Mouse (Mus musculus): ENCODE measurements around the gene Gm17416. TPM values are rescaled to one million over a fixed set of nuclear protein-coding genes. Genes with fewer than 3 reads are reported as not detected.

Gene Gm17416
- polyA plus RNA-seq, 1 experiment from 2014 or later = not detected

- H3K9me3 ChIP-seq (ENCODE audit: low read depth, low read length) = no peaks in the 10 kb centered on the region
- H3K27me3 ChIP-seq (ENCODE audit: insufficient read depth, low read length) = no peaks in the 10 kb centered on the region
- TF ChIP-seq CTCF (IDR thresholded peaks at IDR 0.05; ENCODE audit: low read depth) = peak; percentile 79
- peak overlapping the region; percentile 43 for H3K4me2 ChIP-seq
- DNase-seq (peak; percentile 89), ATAC-seq (ENCODE audit: insufficient read depth) (no peak)
- H3K27ac ChIP-seq (ENCODE audit: low read depth) = no peak overlapping the region
- no peaks in the 10 kb centered on the region for H3K36me3 ChIP-seq (ENCODE audit: insufficient read depth)
- H3K9ac ChIP-seq = no peak overlapping the region
- no peaks in the 10 kb centered on the region for H3K4me1 ChIP-seq (ENCODE audit: insufficient read depth)
- H3K4me3 ChIP-seq (ENCODE audit: low read depth, low read length) = no peak overlapping the region
- WGBS = 10% methylated on average over 16 of the region's 16 CpGs
Observed at GRCm38 (mm10) chr2:152553774-152554423, 15.2 kb upstream of the Gm17416 start.

- DNase-seq (no peak), ATAC-seq (ENCODE audit: insufficient read depth) (no peak)
- 77% methylated on average over 7 of the region's 7 CpGs for WGBS
- Histone ChIP-seq H3K4me1 (ENCODE audit: insufficient read depth) (no peaks in the 10 kb centered on the region), H3K27me3 (ENCODE audit: insufficient read depth, low read length) (no peaks in the 10 kb centered on the region), H3K27ac (ENCODE audit: low read depth) (no peak overlapping the region), H3K4me3 (ENCODE audit: low read depth, low read length) (no peak overlapping the region), H3K9me3 (ENCODE audit: low read depth, low read length) (no peaks in the 10 kb centered on the region), H3K9ac (no peak overlapping the region), H3K36me3 (ENCODE audit: insufficient read depth) (no peaks in the 10 kb centered on the region), H3K4me2 (no peak overlapping the region)
- TF ChIP-seq CTCF (IDR thresholded peaks at IDR 0.05; ENCODE audit: low read depth) = no peak
Observed at GRCm38 (mm10) chr2:152556655-152557054, 12.5 kb upstream of the Gm17416 start.

- TF ChIP-seq CTCF (IDR thresholded peaks at IDR 0.05; ENCODE audit: low read depth) = no peak
- H3K27ac ChIP-seq (ENCODE audit: low read depth) = no peak overlapping the region
Observed at GRCm38 (mm10) chr2:152569881-152570280, 743 bp downstream of the Gm17416 start.

GRCm38 (mm10) chr2:152570313-152570712 lies 1.2 kb downstream of the Gm17416 start:
- Histone ChIP-seq H3K4me3 (ENCODE audit: low read depth, low read length) (no peak overlapping the region), H3K9me3 (ENCODE audit: low read depth, low read length) (no peaks in the 10 kb centered on the region), H3K4me2 (no peak overlapping the region), H3K27ac (ENCODE audit: low read depth) (no peak overlapping the region), H3K4me1 (ENCODE audit: insufficient read depth) (no peaks in the 10 kb centered on the region), H3K36me3 (ENCODE audit: insufficient read depth) (no peaks in the 10 kb centered on the region), H3K9ac (no peak overlapping the region), H3K27me3 (ENCODE audit: insufficient read depth, low read length) (no peaks in the 10 kb centered on the region)
- no peak for TF ChIP-seq CTCF (IDR thresholded peaks at IDR 0.05; ENCODE audit: low read depth)
- no peak for DNase-seq
- 58% methylated on average over 6 of the region's 6 CpGs for WGBS
- ATAC-seq (ENCODE audit: insufficient read depth) = no peak

More at GRCm38 (mm10) chr2:152569881-152570280, 743 bp downstream of the Gm17416 start:
- no peak overlapping the region for H3K4me2 ChIP-seq
- WGBS = 68% methylated on average over 4 of the region's 4 CpGs
- no peak for DNase-seq
- H3K27me3 ChIP-seq (ENCODE audit: insufficient read depth, low read length) = no peaks in the 10 kb centered on the region
- no peaks in the 10 kb centered on the region for H3K9me3 ChIP-seq (ENCODE audit: low read depth, low read length)
- H3K4me1 ChIP-seq (ENCODE audit: insufficient read depth) = no peaks in the 10 kb centered on the region
- H3K4me3 ChIP-seq (ENCODE audit: low read depth, low read length) = no peak overlapping the region
- H3K36me3 ChIP-seq (ENCODE audit: insufficient read depth) = no peaks in the 10 kb centered on the region
- H3K9ac ChIP-seq = no peak overlapping the region
- no peak for ATAC-seq (ENCODE audit: insufficient read depth)

DNA sequence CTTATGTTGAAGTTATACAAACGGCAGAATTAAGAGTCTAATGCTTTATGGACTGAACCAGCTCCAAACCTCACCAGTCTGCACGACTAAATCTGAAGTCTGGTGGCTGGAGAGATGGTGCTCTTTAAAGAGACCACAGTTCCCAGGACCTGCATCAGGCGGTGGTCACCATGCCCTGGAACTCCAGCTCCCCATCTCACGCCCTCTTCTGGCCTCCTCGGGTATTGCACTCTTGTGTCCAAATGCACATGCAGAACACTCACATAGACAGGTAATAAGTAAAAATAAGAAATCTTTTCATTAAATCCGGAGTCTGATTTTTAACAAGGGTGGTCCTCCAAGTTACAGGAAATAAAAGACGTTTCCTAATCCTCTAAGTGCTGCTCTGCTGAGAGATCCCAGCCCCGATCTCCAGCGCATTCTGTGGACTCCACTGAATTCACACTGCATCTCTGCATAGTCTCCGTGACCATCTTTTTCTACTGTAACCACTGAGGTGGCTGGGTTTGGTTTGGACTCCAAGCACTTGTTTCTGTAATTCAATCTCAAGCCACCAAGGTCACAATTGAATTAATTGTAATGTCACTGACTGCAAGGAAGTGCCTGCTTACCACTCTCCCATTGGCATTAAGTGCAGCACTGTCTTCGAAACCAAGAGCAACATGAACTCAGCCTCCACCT lies 3.1 kb downstream of the Gm17416 start, which contains the start of gene Defb21:
Gene Defb21 (plus strand): TSS at position 631 of the 681 bp plus-strand sequence.
- no peaks in the 10 kb centered on the region for H3K4me1 ChIP-seq (ENCODE audit: insufficient read depth)
- no peak for ATAC-seq (ENCODE audit: insufficient read depth)
- no peaks in the 10 kb centered on the region for H3K27me3 ChIP-seq (ENCODE audit: insufficient read depth, low read length)
- WGBS = 60% methylated on average over 11 of the region's 11 CpGs
- no peaks in the 10 kb centered on the region for H3K9me3 ChIP-seq (ENCODE audit: low read depth, low read length)
- H3K4me3 ChIP-seq (ENCODE audit: low read depth, low read length) = no peak within 1 kb of the TSS
- H3K27ac ChIP-seq (ENCODE audit: low read depth) = no peak within 1 kb of the TSS
- no peak within 1 kb of the TSS for H3K9ac ChIP-seq
- peak; percentile 13 for DNase-seq
- H3K4me2 ChIP-seq = no peak within 1 kb of the TSS
- H3K36me3 ChIP-seq (ENCODE audit: insufficient read depth) = no peaks in the 10 kb centered on the region
- peak; percentile 50 for TF ChIP-seq CTCF (IDR thresholded peaks at IDR 0.05; ENCODE audit: low read depth)

DNA sequence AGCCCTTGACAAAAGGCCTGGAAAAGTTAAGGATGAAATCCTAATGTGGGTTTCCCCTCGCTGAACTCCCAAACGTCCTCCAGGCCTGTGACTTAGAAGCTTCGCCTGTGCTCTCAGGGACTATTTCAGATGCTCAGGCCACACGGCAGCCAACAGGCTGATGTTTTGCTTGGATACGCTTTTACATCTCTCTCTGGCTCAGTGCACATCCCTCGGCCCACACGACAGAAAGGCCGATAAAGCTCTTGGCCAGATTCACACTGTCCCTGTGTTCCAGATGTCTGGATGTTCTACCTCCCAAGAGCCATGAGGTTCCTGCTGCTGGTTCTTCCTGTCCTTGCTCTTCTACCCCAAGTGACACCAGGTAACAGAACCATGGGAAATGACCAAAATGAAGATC lies 4.3 kb downstream of the Gm17416 start:
- no peaks in the 10 kb centered on the region for H3K4me1 ChIP-seq (ENCODE audit: insufficient read depth)
- DNase-seq (no peak), ATAC-seq (ENCODE audit: insufficient read depth) (no peak)
- H3K4me2 ChIP-seq = no peak overlapping the region
- no peak overlapping the region for H3K4me3 ChIP-seq (ENCODE audit: low read depth, low read length)
- H3K36me3 ChIP-seq (ENCODE audit: insufficient read depth) = no peaks in the 10 kb centered on the region
- no peak for TF ChIP-seq CTCF (IDR thresholded peaks at IDR 0.05; ENCODE audit: low read depth)
- no peaks in the 10 kb centered on the region for H3K9me3 ChIP-seq (ENCODE audit: low read depth, low read length)
- H3K27me3 ChIP-seq (ENCODE audit: insufficient read depth, low read length) = no peaks in the 10 kb centered on the region
- 85% methylated on average over 8 of the region's 8 CpGs for WGBS
- no peak overlapping the region for H3K9ac ChIP-seq
- H3K27ac ChIP-seq (ENCODE audit: low read depth) = no peak overlapping the region

DNA sequence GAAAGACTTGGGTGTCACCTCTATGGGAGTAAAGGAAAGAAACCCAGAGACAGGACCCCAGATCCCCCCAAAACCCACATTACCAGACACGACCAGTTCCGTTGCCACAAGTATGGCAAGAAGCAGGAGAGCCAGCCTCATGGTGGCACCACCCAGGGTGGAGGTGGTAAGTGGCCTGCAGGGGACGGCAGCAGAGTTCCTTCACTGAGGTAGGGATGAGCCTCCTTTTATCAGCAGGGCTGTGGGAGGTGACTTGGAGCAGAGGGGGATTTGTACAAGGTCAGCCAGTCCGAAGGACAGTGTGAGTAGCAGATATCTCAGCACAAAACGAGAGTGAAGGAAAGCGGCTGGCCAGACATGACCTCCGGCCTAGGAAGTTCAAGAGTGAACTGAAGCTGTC lies 11.0 kb downstream of the Gm17416 start, which contains the start of gene Defb19:
Gene Defb19 (minus strand): TSS at position 206 of the 400 bp plus-strand sequence.
- Histone ChIP-seq H3K36me3 (ENCODE audit: insufficient read depth) (no peaks in the 10 kb centered on the region), H3K4me3 (ENCODE audit: low read depth, low read length) (no peak within 1 kb of the TSS), H3K9ac (no peak within 1 kb of the TSS), H3K27me3 (ENCODE audit: insufficient read depth, low read length) (no peaks in the 10 kb centered on the region), H3K27ac (ENCODE audit: low read depth) (no peak within 1 kb of the TSS), H3K4me2 (no peak within 1 kb of the TSS), H3K9me3 (ENCODE audit: low read depth, low read length) (no peaks in the 10 kb centered on the region), H3K4me1 (ENCODE audit: insufficient read depth) (no peaks in the 10 kb centered on the region)
- DNase-seq (no peak), ATAC-seq (ENCODE audit: insufficient read depth) (no peak)
- WGBS = 49% methylated on average over 7 of the region's 7 CpGs
- TF ChIP-seq CTCF (IDR thresholded peaks at IDR 0.05; ENCODE audit: low read depth) = no peak
